Mouse (Mus musculus) embryonic facial prominence, embryonic 11.5 days (tissue): Measurements from ENCODE around the gene Mief2. TPM values are rescaled to one million over a fixed set of nuclear protein-coding genes. Genes with fewer than 3 reads are reported as not detected.

Source experiments
- ATAC-seq: fragments of 200-750 bp; cut with Nextera tagmentation; replicated peaks from 2 replicates; pipeline ENCODE4 v1.8.0; 2017; ENCODE audit warnings: low read depth; ENCODE audit not compliant: insufficient number of reproducible peaks, low FRiP score, low TSS enrichment
- DNase-seq: peaks from one replicate; pipeline ENCODE4 v3.0.0-alpha.2; 2015; ENCODE audit warnings: low spot score
- H3K27ac ChIP-seq: fragments of 300-500 bp; sonication (generic); replicated peaks from 2 replicates; pipeline ENCODE4 v1.5.1; 2014; ENCODE audit warnings: mild to moderate bottlenecking, low read depth, low read length, control low read depth
- H3K27me3 ChIP-seq: fragments of 300-500 bp; sonication (generic); 2 replicates; pipeline ENCODE4 v1.6.1; 2014; ENCODE audit warnings: mild to moderate bottlenecking, low read length, moderate library complexity, mixed read lengths; ENCODE audit not compliant: control insufficient read depth, insufficient read depth
- H3K36me3 ChIP-seq: fragments of 300-500 bp; sonication (generic); replicated peaks from 2 replicates; pipeline ENCODE4 v1.6.1; 2014; ENCODE audit warnings: low read depth, mild to moderate bottlenecking, low read length, moderate library complexity, mixed read lengths; ENCODE audit not compliant: control insufficient read depth, insufficient read depth
- H3K4me1 ChIP-seq: fragments of 300-500 bp; sonication (generic); 2 replicates; pipeline ENCODE4 v1.6.1; 2014; ENCODE audit warnings: low read length, mixed read lengths; ENCODE audit not compliant: control insufficient read depth, insufficient read depth
- H3K4me2 ChIP-seq: fragments of 300-500 bp; sonication (generic); 2 replicates; pipeline ENCODE4 v1.6.1; 2014; ENCODE audit warnings: low read depth, mild to moderate bottlenecking, control low read depth, low read length, moderate library complexity
- H3K4me3 ChIP-seq: fragments of 300-500 bp; sonication (generic); 2 replicates; pipeline ENCODE4 v1.5.1; 2014; ENCODE audit warnings: low read depth, low read length, control low read depth
- H3K9ac ChIP-seq: fragments of 300-500 bp; sonication (generic); replicated peaks from 2 replicates; pipeline ENCODE4 v1.6.1; 2014; ENCODE audit warnings: mild to moderate bottlenecking, control low read depth, low read length
- H3K9me3 ChIP-seq: fragments of 300-500 bp; sonication (generic); replicated peaks from 2 replicates; pipeline ENCODE4 v1.6.1; 2016; ENCODE audit warnings: mild to moderate bottlenecking, low read length, inconsistent platforms, mixed read lengths; ENCODE audit not compliant: control insufficient read depth
- WGBS: fragments of 180-500 bp; shearing (Covaris S2); extraction: QIAGEN DNeasy Blood & Tissue Kit; methylation state at CpG from one replicate; pipeline ENCODE4 v1.1.7; 2014; 5-methylcytosine and 5-hydroxymethylcytosine counted together
- polyA plus RNA-seq: library from polyadenylated mRNA; unstranded; fragments of >200 nt; fragmentation: Nextera tagmentation; extraction: Ambion mirVana; gene quantifications from 2 replicates; pipeline ENCODE4 v1.2.1, GENCODE M21; 2014

The Mief2 gene
- polyA plus RNA-seq, 1 experiment from 2014 or later: 11.6 TPM

DNA sequence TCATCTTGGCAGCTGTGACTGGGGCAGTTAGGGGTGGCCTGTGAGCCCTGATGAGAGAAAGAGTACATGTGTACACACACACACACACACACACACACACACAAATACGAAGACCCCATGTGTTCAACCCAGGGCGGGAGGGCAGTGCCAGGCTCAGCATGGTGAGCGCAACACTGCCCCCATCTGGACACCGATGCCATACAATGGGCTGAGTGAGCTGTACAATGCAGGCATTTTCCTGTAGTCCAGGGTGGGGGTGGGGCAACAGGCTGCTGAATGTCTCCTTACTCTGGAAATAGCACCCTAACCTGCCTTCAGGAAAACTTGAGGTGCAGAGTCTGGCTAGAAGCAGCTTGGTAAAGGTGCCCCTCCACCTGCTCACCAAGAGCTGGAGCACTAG lies 25.1 kb upstream of the Mief2 start:
- ATAC-seq: no peak
- Histone ChIP-seq H3K9me3 (no peaks in the 10 kb centered on the region), H3K4me3 (no peak overlapping the region), H3K4me1 (peaks cover 4% of the 10 kb centered on the region; the same call in 1 of the 2 replicates), H3K9ac (no peak overlapping the region), H3K27ac (no peak overlapping the region), H3K27me3 (no peaks in the 10 kb centered on the region), H3K4me2 (no peak overlapping the region), H3K36me3 (peaks cover 18% of the 10 kb centered on the region)
- DNase-seq: peak; percentile 80
- WGBS: 32% methylated on average over 4 of the region's 4 CpGs

DNA sequence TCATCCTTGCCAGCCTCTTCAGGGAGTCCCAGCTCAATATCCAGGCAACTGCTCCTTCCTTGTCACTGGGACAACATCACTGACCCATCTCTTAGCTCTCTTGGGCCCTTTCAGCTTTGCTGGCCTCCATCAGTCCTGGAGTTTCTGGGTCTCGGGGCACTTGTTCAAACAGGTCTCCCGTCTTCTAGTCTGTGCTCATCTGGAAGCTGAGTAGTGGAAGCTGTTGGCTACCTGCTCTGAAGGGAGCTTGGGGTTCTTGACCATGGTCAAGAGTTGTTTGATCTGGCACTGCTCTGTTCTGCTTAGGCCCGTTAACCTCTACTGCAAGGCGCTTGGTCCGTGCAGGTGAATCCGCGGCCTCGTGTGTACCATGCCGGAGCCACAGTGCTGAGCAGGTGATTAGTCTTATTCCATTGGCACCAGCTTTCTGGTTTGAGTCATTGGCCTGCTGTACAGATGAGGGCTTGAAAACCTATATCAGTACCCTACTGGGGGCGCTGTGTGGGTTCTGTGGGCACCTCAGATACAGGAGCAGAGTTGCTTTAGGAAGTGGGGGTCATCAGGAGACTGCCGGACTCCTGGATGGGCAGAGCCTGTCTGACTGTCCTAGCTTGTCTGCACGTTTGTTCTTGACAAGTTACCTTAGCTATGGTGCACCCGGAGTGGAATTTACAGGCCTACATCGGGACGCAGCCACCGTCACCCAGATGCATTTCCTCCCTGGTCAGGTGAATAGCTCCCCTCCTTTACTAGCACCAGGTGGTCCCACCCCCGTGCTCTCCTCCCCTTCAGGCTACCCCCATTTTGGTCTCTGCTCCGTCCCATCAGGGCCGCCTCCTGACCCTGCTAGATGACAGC lies 23.9 kb upstream of the Mief2 start:
- H3K27me3 ChIP-seq: no peaks in the 10 kb centered on the region
- H3K4me2 ChIP-seq: no peak overlapping the region
- H3K27ac ChIP-seq: no peak overlapping the region
- H3K36me3 ChIP-seq: peaks cover 26% of the 10 kb centered on the region
- no peak overlapping the region for H3K4me3 ChIP-seq
- DNase-seq (no peak), ATAC-seq (no peak)
- H3K4me1 ChIP-seq: peaks cover 4% of the 10 kb centered on the region; the same call in 1 of the 2 replicates
- WGBS: 92% methylated on average over 19 of the region's 19 CpGs
- no peaks in the 10 kb centered on the region for H3K9me3 ChIP-seq
- H3K9ac ChIP-seq: no peak overlapping the region

DNA sequence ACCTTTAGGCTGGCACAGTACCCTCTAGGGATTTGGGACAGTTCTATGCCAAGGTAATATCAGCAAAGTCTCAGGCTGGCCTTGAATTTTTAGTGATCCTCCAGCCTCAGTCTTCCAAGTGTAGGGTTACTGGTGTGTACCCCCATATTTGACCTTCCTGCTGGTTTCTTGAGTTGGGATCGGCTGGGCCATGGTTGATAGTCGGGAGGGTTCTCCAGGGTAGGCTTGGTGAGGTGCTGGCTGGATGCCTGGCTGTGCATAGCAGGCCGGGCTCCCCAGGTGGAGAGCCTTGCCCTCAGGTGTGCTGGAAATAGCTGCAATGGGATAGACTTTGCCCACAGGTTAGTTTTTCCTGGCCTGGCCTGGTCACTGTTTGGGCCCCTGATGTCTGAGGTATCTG lies 22.9 kb upstream of the Mief2 start:
- Histone ChIP-seq H3K4me2 (no peak overlapping the region), H3K36me3 (peaks cover 35% of the 10 kb centered on the region), H3K9ac (no peak overlapping the region), H3K4me3 (no peak overlapping the region), H3K4me1 (peaks cover 4% of the 10 kb centered on the region; the same call in 1 of the 2 replicates), H3K9me3 (no peaks in the 10 kb centered on the region), H3K27ac (no peak overlapping the region), H3K27me3 (no peaks in the 10 kb centered on the region)
- WGBS: 93% methylated on average over 3 of the region's 3 CpGs
- no peak for ATAC-seq
- no peak for DNase-seq

DNA sequence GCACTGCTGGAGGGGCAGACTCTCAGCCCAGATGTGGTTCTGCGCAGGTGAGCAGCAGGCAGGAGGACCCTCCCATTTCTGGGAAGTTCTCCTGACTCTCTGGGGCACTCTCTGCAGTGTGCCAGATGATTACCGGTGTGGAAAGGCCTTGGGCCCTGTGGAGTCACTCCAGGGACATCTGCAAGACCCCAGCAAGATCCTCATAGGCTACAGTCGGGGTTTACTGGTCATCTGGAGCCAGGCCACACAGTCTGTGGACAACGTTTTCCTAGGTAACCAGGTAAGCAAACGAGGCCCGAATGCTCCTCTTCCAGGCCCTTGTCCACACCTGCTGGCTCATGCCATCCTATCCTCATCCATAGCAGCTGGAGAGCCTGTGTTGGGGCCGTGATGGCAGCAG lies 22.1 kb upstream of the Mief2 start:
- peaks cover 37% of the 10 kb centered on the region for H3K36me3 ChIP-seq
- DNase-seq (no peak), ATAC-seq (no peak)
- no peaks in the 10 kb centered on the region for H3K4me1 ChIP-seq
- no peak overlapping the region for H3K4me2 ChIP-seq
- no peaks in the 10 kb centered on the region for H3K9me3 ChIP-seq
- H3K27me3 ChIP-seq: no peaks in the 10 kb centered on the region
- H3K27ac ChIP-seq: no peak overlapping the region
- WGBS: 93% methylated on average over 7 of the region's 7 CpGs
- no peak overlapping the region for H3K9ac ChIP-seq
- H3K4me3 ChIP-seq: no peak overlapping the region

GRCm38 (mm10) chr11:60706696-60707480 lies 21.3 kb upstream of the Mief2 start:
- Histone ChIP-seq H3K36me3 (peaks cover 44% of the 10 kb centered on the region), H3K9me3 (no peaks in the 10 kb centered on the region), H3K4me3 (no peak overlapping the region), H3K27me3 (no peaks in the 10 kb centered on the region), H3K27ac (no peak overlapping the region), H3K4me1 (no peaks in the 10 kb centered on the region), H3K9ac (no peak overlapping the region), H3K4me2 (no peak overlapping the region)
- WGBS: 88% methylated on average over 14 of the region's 14 CpGs
- no peak for DNase-seq
- ATAC-seq: no peak

DNA sequence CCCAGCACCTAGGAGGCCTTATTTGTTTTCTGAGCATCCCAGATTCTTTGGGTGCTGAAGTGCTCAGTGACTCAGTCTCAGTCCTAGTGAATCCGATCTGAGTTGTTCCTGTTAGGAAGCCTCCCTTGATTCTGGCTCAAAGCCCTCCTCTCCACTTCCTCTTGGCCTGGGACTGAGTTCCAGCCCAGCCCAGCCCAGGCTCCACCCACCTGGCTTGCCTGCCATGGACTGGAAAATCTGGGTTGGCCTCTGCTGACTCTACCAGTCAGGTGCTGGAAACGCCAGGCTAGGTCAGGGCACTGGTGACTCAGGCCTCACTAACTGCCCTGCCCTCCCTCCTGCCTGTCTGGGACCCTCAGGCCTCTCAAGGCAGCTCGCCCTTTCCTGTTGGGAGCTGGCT lies 20.5 kb upstream of the Mief2 start:
- no peak overlapping the region for H3K27ac ChIP-seq
- WGBS: 72% methylated on average over 3 of the region's 3 CpGs
- H3K9me3 ChIP-seq: no peaks in the 10 kb centered on the region
- no peak for DNase-seq
- H3K4me1 ChIP-seq: no peaks in the 10 kb centered on the region
- peaks cover 52% of the 10 kb centered on the region for H3K36me3 ChIP-seq
- no peak overlapping the region for H3K4me2 ChIP-seq
- ATAC-seq: no peak
- H3K4me3 ChIP-seq: no peak overlapping the region
- no peaks in the 10 kb centered on the region for H3K27me3 ChIP-seq
- no peak overlapping the region for H3K9ac ChIP-seq

DNA sequence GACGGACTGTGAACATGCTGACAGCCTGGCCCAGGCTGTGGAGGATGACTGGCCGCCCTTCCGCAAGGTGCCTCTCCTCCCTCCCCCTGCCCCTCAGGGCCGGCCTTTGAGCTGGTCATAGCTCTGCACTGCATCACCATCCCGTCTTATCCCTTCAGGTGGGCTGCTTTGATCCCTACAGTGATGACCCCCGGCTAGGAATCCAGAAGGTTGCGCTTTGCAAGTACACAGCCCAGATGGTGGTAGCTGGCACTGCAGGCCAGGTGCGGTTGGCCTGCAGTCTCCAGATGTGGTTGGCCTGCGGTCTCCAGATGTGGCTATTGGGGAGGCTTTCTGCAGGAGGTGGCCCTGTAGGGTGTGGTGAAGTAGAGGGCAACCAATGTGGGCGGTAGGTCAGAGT lies 19.6 kb upstream of the Mief2 start:
- H3K4me3 ChIP-seq: no peak overlapping the region
- H3K9ac ChIP-seq: no peak overlapping the region
- no peaks in the 10 kb centered on the region for H3K9me3 ChIP-seq
- DNase-seq (no peak), ATAC-seq (no peak)
- H3K4me2 ChIP-seq: no peak overlapping the region
- no peaks in the 10 kb centered on the region for H3K27me3 ChIP-seq
- H3K27ac ChIP-seq: no peak overlapping the region
- no peaks in the 10 kb centered on the region for H3K4me1 ChIP-seq
- peaks cover 59% of the 10 kb centered on the region for H3K36me3 ChIP-seq
- 91% methylated on average over 10 of the region's 10 CpGs for WGBS
